30 mouse cellular contexts compared by ENCODE assay signal in genomic region chr19:40614811-40615210, GRCm38 (mm10). TPM values are rescaled to one million over a fixed set of nuclear protein-coding genes. Genes with fewer than 3 reads are reported as not detected.
A peak's percentile ranks its signal among the peaks of the same experiment; 100 is the strongest.
DNase-seq lines count a peak whose midpoint lies in the region; ATAC-seq and TF ChIP-seq lines count a peak whose summit lies in the region.
"Had no signal": no experiment of that assay in that cellular context is flagged by ENCODE, and none has a peak within 500 bp of the region (broad histone marks: within the 10 kb centered on the region; RNA-seq: fewer than 3 reads in every experiment).

No protein-coding gene starts in this region.

- H3K27ac ChIP-seq in limb, embryonic 14.5 days (replicated peaks; ENCODE audit: low read depth, low read length), result no peak overlapping the region
- H3K27ac ChIP-seq in limb, embryonic 10.5 days, result no peak overlapping the region
- H3K27ac ChIP-seq in forebrain, embryonic 15.5 days (replicated peaks), result no peak overlapping the region
- H3K27ac ChIP-seq: embryonic facial prominence, embryonic 15.5 days; forebrain, embryonic 10.5 days; forebrain, embryonic 13.5 days; gastrocnemius, adult 2 months; heart, adult 2 months; heart, embryonic 10.5 days; heart, embryonic 13.5 days; hindbrain, embryonic 12.5 days; hindbrain, embryonic 15.5 days had no signal

- no peak overlapping the region for H3K4me3 ChIP-seq in limb, embryonic 14.5 days (replicated peaks; ENCODE audit: low read length)
- no peak overlapping the region for H3K4me3 ChIP-seq in limb, embryonic 10.5 days
- no peak overlapping the region for H3K4me3 ChIP-seq in forebrain, embryonic 15.5 days
- H3K4me3 ChIP-seq: embryonic facial prominence, embryonic 15.5 days; erythroblast, embryonic 14.5 days; forebrain, embryonic 10.5 days; forebrain, embryonic 13.5 days; gastrocnemius, adult 2 months; heart, adult 2 months; heart, embryonic 10.5 days; heart, embryonic 13.5 days; hindbrain, embryonic 12.5 days; hindbrain, embryonic 15.5 days had no signal

- no peaks in the 10 kb centered on the region for H3K27me3 ChIP-seq in limb, embryonic 14.5 days (ENCODE audit: control insufficient read depth, insufficient read depth, low read length)
- no peaks in the 10 kb centered on the region for H3K27me3 ChIP-seq in limb, embryonic 10.5 days (ENCODE audit: low read depth, poor library complexity, severe bottlenecking)
- H3K27me3 ChIP-seq in forebrain, embryonic 15.5 days, result no peaks in the 10 kb centered on the region
- H3K27me3 ChIP-seq: embryonic facial prominence, embryonic 15.5 days; forebrain, embryonic 13.5 days; heart, embryonic 13.5 days; hindbrain, embryonic 12.5 days; hindbrain, embryonic 15.5 days had no signal

- peaks cover 4% of the 10 kb centered on the region; the same call in 1 of the 2 replicates for H3K4me1 ChIP-seq in limb, embryonic 14.5 days (ENCODE audit: control insufficient read depth, insufficient read depth, low read length)
- peaks cover 8% of the 10 kb centered on the region for H3K4me1 ChIP-seq in limb, embryonic 10.5 days
- H3K4me1 ChIP-seq in forebrain, embryonic 15.5 days, result peaks cover 13% of the 10 kb centered on the region

- no peak overlapping the region for H3K4me2 ChIP-seq in limb, embryonic 14.5 days (replicated peaks; ENCODE audit: low read depth, low read length, severe bottlenecking)
- no peak overlapping the region for H3K4me2 ChIP-seq in forebrain, embryonic 15.5 days (replicated peaks)
- H3K4me2 ChIP-seq: embryonic facial prominence, embryonic 15.5 days; forebrain, embryonic 13.5 days; heart, embryonic 13.5 days; hindbrain, embryonic 12.5 days; hindbrain, embryonic 15.5 days had no signal

- WGBS in limb, embryonic 14.5 days, result 59% methylated on average over 7 of the region's 7 CpGs
- WGBS in limb, embryonic 10.5 days, result 85% methylated on average over 7 of the region's 7 CpGs
- 85% methylated on average over 7 of the region's 7 CpGs for WGBS in forebrain, embryonic 15.5 days

- no peak for ATAC-seq in limb, embryonic 14.5 days (ENCODE audit: low FRiP score, low read depth)
- no peak for ATAC-seq in forebrain, embryonic 15.5 days (replicated peaks)
- ATAC-seq: CD4-positive, CD25-positive, alpha-beta regulatory T cell, adult 4 months; forebrain, embryonic 13.5 days; forebrain, postnatal 0 days; intestine, postnatal 0 days; Patski had no signal

- no peak overlapping the region for H3K9ac ChIP-seq in limb, embryonic 14.5 days (ENCODE audit: low read depth, low read length, severe bottlenecking)
- no peak overlapping the region for H3K9ac ChIP-seq in forebrain, embryonic 15.5 days (replicated peaks)
- H3K9ac ChIP-seq: embryonic facial prominence, embryonic 15.5 days; forebrain, embryonic 13.5 days; forebrain, postnatal 0 days; heart, embryonic 13.5 days; hindbrain, embryonic 12.5 days; hindbrain, embryonic 15.5 days had no signal

- H3K36me3 ChIP-seq in limb, embryonic 14.5 days (ENCODE audit: control insufficient read depth, insufficient read depth, low read length), result no peaks in the 10 kb centered on the region
- no peaks in the 10 kb centered on the region; the same call in 1 of the 2 replicates for H3K36me3 ChIP-seq in limb, embryonic 10.5 days
- no peaks in the 10 kb centered on the region for H3K36me3 ChIP-seq in forebrain, embryonic 15.5 days
- H3K36me3 ChIP-seq: embryonic facial prominence, embryonic 15.5 days; heart, embryonic 10.5 days; heart, embryonic 13.5 days; hindbrain, embryonic 12.5 days; hindbrain, embryonic 15.5 days had no signal

- DNase-seq in limb, embryonic 14.5 days (ENCODE audit: low spot score), result peak; percentile 9
- no peak for DNase-seq in limb, embryonic 10.5 days (ENCODE audit: low spot score)
- DNase-seq in NIH3T3 (ENCODE audit: low read depth), result peak; percentile 60
- peak; percentile 53 for DNase-seq in fibroblast of lung, adult 2 months (ENCODE audit: low read depth)
- DNase-seq in heart, adult 18-20 months, result no peak
- DNase-seq: adrenal gland, postnatal 14 days; cerebellum, adult 11-12 months; cerebellum, adult 8-10 months; cerebellum, postnatal 10 days; cerebellum, postnatal 36 days; embryo, embryonic 11 days; forebrain, postnatal 0 days; gastrocnemius, adult 2 months; gastrocnemius, postnatal 14 days; heart, adult 2 months; heart, postnatal 14 days; kidney, adult 2 months had no signal

- no peaks in the 10 kb centered on the region for H3K9me3 ChIP-seq in limb, embryonic 14.5 days (ENCODE audit: control insufficient read depth, low read length)
- no peaks in the 10 kb centered on the region for H3K9me3 ChIP-seq in limb, embryonic 10.5 days (replicated peaks)
- H3K9me3 ChIP-seq in forebrain, embryonic 15.5 days, result no peaks in the 10 kb centered on the region
- H3K9me3 ChIP-seq: embryonic facial prominence, embryonic 15.5 days; forebrain, embryonic 10.5 days; forebrain, embryonic 13.5 days; heart, embryonic 10.5 days; heart, embryonic 13.5 days; hindbrain, embryonic 12.5 days; hindbrain, embryonic 15.5 days had no signal

- TF ChIP-seq POLR2A in limb, embryonic 14.5 days (IDR thresholded peaks at IDR 0.05; ENCODE audit: borderline replicate concordance, extremely low read depth, insufficient read depth, insufficient read length), result no peak

RNA-seq across cellular contexts. Expression of gene Entpd1, which starts 2.6 kb away (rescaled TPM):
- 7.4 and 9.5 TPM in 2 replicates for polyA plus RNA-seq in limb, embryonic 14.5 days (2012; rRNA removed)
- 9.8 and 11.0 TPM in 2 replicates for polyA plus RNA-seq in limb, embryonic 14.5 days (2014; fragmentation: Nextera tagmentation; extraction: Ambion mirVana)
- 2.0 and 3.9 TPM in 2 replicates for polyA plus RNA-seq in limb, embryonic 10.5 days (2016; fragmentation: Nextera tagmentation; extraction: Ambion mirVana)
- polyA plus RNA-seq in forebrain, embryonic 15.5 days (2015; fragmentation: Nextera tagmentation; extraction: Ambion mirVana), result 8.4 and 8.6 TPM in 2 replicates
- 10 to 100 TPM; 21.1 to 22.2 TPM for total RNA-seq in heart, adult 18-20 months (2021)
- total RNA-seq: MEL had no signal

RNA-seq across cellular contexts. Expression of gene Tctn3, which starts 2.8 kb away (rescaled TPM):
- 17.0 and 22.3 TPM in 2 replicates for polyA plus RNA-seq in limb, embryonic 14.5 days (2012; rRNA removed)
- 11.4 and 13.1 TPM in 2 replicates for polyA plus RNA-seq in limb, embryonic 14.5 days (2014; fragmentation: Nextera tagmentation; extraction: Ambion mirVana)
- polyA plus RNA-seq in limb, embryonic 10.5 days (2016; fragmentation: Nextera tagmentation; extraction: Ambion mirVana), result 9.2 and 9.4 TPM in 2 replicates
- polyA plus RNA-seq in forebrain, embryonic 15.5 days (2015; fragmentation: Nextera tagmentation; extraction: Ambion mirVana), result 12.8 and 14.1 TPM in 2 replicates
- 1 to 10 TPM; 7.1 to 7.2 TPM for total RNA-seq in heart, adult 18-20 months (2021)

RNA-seq across cellular contexts. Expression of gene Aldh18a1, which starts 26.5 kb away (rescaled TPM):
- 79.8 and 83.3 TPM in 2 replicates for polyA plus RNA-seq in limb, embryonic 14.5 days (2012; rRNA removed)
- polyA plus RNA-seq in limb, embryonic 14.5 days (2014; fragmentation: Nextera tagmentation; extraction: Ambion mirVana), result 63.2 and 65.3 TPM in 2 replicates
- polyA plus RNA-seq in limb, embryonic 10.5 days (2016; fragmentation: Nextera tagmentation; extraction: Ambion mirVana), result 93.5 and 96.1 TPM in 2 replicates
- 78.8 and 79.1 TPM in 2 replicates for polyA plus RNA-seq in forebrain, embryonic 15.5 days (2015; fragmentation: Nextera tagmentation; extraction: Ambion mirVana)
- 1 to 10 TPM; 6.4 to 7.9 TPM for total RNA-seq in heart, adult 18-20 months (2021)

Comparison
In these comparisons a context has a peak if more than half of its experiments do, and no peak if none do; other contexts are left out.
1. DNase-seq: peak in limb, embryonic 14.5 days (single experiment), NIH3T3 (single experiment) and fibroblast of lung, adult 2 months (single experiment); none in limb, embryonic 10.5 days (single experiment) and heart, adult 18-20 months (0 of 2).